Mouse (Mus musculus) B cell, adult (primary cell): ENCODE data around the gene Mrps18b. TPM values are rescaled to one million over a fixed set of nuclear protein-coding genes. Genes with fewer than 3 reads are reported as not detected.

ENCODE experiments used
- total RNA-seq: library from RNA; stranded (reverse); gene quantifications from 4 replicates; pipeline ENCODE4 v1.2.4, GENCODE M21; 2023; ENCODE audit not compliant: inconsistent age

Gene Mrps18b
- total RNA-seq = 69.7 to 78.6 TPM (median 73.2 TPM) in 4 replicates

DNA sequence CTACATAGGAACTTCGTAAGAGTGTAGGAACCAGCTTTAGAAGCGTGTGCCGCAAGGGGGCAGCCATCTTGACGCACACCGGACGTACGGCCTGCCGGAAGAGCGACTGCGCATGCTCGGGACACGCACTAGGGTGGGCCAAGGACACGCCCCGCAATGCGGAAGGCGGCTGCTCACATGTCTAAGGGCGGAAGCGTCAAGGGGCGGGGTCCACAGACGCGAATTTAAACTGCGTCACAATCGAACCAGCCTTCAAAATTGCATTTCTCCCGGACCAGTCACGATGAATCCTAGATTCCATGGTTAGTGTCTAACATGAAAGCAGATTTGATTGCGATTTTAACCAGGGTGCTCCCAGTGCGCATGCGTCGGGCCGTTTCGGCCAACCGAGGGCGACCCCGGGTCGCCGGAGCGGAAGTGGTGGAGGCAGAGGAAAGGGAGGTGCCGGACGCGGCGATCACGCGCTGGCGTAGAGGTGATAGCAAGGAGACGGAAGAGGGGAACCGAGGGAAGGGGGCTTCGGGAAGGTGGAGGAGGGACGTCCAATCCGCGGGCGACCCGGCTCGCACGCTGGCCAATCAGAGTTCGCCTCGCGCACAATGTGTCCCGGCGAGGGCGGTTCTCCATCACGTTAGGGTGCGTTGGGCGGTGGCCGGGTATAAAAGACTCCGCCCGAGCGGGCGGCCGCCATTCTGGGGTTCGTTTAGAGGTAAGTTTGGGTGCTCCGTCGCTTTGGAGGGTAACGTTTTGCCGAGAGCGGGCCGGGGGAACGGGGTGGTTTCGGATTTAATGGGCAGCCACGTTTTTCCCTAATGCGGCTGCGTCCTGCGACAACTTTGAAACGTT is at the start of gene Mrps18b, which contains the start of gene Ppp1r10:
TSS of gene Mrps18b (minus strand) at position 93 of the 846 bp plus-strand sequence.
TSS of gene Ppp1r10 (plus strand) at position 138 of the 846 bp plus-strand sequence.

DNA sequence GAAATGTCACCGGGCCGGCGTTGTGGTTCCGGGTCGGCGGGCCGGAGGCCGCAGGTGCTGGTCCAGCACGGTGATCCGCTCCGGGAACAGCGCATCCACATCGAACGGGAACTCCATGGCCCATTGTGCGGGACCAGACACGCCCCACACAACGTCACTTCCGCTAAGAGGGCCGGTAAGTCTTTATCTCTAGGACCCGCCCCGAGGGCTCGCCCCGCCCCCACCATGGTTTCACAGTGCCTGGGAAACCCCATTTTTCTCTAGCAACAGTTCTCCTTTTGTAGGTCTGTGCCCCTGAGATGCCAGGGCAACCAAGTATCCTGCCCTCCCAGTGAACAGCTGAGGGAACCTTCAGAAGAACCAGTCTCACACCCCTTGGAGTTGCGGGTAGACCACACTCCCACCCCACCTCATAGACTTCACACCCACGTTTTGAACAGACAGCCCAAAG is 6.2 kb downstream of the Mrps18b start, which contains the start of gene Atat1:
TSS of gene Atat1 (minus strand) at position 157 of the 451 bp plus-strand sequence.

DNA sequence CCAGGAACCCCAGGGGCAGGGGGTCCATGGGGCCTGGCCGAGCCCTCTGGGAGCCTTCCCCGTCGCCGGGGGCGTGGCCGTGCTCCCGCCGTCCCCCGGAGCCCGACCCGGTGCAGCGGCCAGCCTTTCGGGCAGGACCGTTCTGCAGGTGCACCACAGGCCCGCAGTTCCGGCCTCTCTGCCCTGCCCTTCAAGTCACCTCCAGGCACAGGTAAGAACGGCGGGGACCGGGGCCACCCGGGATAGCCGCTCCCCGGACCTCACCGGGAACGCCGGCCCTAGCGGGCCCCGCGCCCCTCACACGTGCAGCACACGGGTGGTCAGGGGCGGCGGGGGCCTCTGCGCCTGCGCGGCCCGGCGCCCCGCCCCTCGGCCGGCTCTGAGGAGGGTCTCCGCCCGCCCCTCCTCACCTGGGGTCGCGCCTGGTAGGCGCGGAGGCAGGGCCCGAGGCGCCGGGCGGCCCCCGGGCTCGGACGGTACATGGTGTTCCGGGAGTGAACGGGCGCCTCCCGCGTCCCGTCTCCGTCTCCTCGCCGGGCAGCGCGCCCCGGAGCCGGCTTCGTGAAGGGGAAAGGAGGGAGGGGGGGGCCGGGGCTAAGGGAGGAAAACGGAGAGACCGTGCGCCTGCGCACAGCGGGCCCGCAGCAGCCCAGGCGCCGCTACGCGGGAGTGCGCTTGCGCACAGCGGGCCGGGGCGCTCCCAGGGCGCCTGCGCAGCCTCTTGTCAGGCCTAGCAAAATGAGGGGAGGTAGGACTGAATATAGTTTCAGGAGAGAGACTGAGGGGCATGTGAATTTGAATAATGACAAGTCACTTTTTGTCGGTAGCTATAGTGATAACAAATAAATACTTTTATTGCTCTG is 19.2 kb downstream of the Mrps18b start, which contains the start of gene 2310061I04Rik:
TSS of gene 2310061I04Rik (minus strand) at position 651 of the 863 bp plus-strand sequence.

DNA sequence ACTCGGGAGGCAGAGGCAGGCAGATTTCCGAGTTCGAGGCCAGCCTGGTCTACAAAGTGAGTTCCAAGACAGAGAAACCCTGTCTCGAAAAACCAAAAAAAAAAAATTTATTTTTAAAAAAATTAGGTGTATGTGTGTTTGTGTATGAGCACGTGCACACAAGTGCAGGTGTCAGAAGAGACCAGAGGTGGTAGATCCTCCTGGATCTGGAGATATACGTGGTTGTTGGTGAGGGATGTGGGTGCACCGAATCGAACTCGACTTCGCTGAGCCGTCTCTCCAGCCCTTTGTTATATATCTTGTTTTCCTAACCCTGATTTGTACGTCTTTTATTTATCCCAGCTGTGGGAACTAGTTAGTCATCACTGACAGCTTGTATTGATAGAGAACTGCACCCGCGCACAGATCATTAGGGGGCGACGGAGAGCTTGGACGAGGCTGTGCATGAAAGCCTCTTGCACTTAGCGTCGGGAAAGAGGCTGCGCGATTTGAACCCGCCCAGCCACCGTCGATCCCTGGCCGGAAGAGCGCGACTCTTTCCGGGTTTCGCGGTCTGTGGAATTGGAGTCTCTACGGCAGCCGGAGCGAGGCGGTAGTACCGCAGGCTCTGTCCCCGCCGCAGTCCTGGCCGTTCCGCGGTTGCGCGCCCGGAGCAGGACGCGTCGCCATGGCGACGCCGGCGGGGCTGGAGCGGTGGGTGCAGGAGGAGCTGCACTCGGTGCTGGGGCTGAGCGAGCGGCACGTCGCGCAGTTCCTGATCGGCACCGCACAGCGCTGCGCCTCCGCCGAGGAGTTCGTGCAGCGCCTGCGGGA is 36.7 kb downstream of the Mrps18b start, which contains the start of gene Dhx16:
TSS of gene Dhx16 (plus strand) at position 575 of the 813 bp plus-strand sequence.

DNA sequence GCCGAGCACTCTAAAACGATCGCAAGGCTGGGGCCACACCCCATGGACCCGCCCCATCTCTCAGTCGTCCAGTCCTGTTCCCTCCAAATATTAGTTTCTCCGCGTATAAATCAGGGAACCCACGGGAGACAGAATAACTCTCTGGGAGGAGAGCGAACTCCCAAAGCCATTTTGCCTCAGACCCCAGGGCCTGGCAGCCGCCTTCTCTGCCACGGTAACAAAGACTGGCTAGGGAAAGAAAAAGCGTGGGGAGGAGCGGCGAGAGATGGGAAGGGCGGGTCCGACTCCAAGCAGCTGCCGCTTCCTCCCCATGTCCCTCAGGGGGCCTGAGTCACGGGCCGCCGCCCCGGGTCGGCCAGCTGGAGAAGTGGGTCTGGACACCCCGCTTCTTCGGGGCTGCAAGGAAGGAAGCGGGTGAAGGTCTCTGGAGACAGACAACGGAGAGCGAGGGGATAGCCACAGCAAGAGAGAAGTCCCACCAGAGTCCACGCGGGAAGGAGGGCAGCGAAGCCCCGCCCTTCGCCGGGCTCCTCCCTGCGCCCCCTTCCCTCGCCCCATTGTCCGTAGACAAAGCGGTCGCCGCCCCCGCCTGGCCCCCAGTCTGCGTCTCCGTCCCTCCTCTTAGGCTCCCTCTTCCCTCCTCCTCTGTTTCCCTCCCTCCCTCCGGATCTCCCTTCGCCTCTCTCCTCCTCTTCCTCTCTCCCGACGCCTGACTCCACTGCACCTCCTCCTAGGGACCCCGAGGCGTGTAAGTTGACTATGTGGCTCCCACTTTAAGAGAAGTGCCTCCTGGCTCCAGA is 50.5 kb downstream of the Mrps18b start, which contains the start of gene Ppp1r18:
TSS of gene Ppp1r18 (plus strand) at position 113 of the 800 bp plus-strand sequence.

DNA sequence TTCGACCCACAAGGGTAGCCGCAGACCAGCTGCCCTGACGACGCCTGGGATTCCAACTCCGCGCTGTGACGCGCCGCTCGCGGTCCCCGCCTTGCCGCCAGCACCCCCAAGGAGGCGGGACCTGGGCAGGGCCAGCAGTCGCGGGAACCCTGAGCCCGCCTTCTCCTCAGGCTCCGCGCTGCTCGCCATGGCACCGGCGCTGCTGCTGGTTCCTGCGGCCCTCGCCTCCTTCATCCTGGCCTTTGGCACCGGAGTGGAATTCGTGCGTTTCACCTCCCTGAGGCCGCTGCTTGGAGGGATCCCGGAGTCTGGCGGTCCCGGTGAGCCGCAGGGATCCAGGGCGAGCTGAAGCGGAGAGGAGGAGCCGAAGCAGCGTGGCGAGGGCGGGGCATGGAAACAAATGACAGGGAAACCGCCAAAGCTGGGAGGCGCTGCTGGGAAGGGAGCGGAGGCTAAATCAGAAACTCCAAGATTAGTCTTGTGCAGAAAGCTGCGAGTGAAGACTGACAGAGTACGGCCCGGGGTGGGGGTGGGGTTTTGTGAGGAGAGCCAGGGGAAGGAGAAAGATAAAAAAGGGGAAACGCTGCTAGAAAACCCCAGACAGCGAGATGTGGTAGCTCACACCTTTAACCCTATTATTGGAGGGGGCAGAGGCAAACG is 54.9 kb downstream of the Mrps18b start, which contains the start of gene Nrm:
TSS of gene Nrm (plus strand) at position 121 of the 660 bp plus-strand sequence.

Other genes with a start within 250 kb of the Mrps18b start
- gene Vars2, start 248.8 kb downstream of the Mrps18b start, total RNA-seq = 43.2 to 67.6 TPM (median 49.8 TPM) in 4 replicates
- gene Gtf2h4, start 242.7 kb downstream of the Mrps18b start, total RNA-seq = 17.9 to 21.2 TPM (median 19.8 TPM) in 4 replicates
- not detected in 4 replicates for gene Ddr1, start 211.8 kb downstream of the Mrps18b start, total RNA-seq
- 0.63 to 0.99 TPM (median 0.78 TPM) in 3 of 4 replicates, not detected in the other for gene Ier3, start 94.7 kb downstream of the Mrps18b start, total RNA-seq
- gene Flot1, start 93.2 kb downstream of the Mrps18b start, total RNA-seq = 16.0 to 20.9 TPM (median 18.6 TPM) in 4 replicates
- gene Tubb5, start 78.1 kb downstream of the Mrps18b start, total RNA-seq = 262 to 275 TPM (median 274 TPM) in 4 replicates
- 71.4 to 86.6 TPM (median 79.7 TPM) in 4 replicates for gene Mdc1, start 74.9 kb downstream of the Mrps18b start, total RNA-seq
- gene Nrm, start 55.1 kb downstream of the Mrps18b start, total RNA-seq = 80.2 to 95.7 TPM (median 86.5 TPM) in 4 replicates
- gene Ppp1r18, start 50.8 kb downstream of the Mrps18b start, total RNA-seq = 209 to 233 TPM (median 217 TPM) in 4 replicates
- gene Dhx16, start 36.6 kb downstream of the Mrps18b start, total RNA-seq = 103 to 128 TPM (median 115 TPM) in 4 replicates
- gene 2310061I04Rik, start 19.0 kb downstream of the Mrps18b start, total RNA-seq = 16.2 to 22.4 TPM (median 19.8 TPM) in 4 replicates
- 14.7 to 21.4 TPM (median 18.2 TPM) in 4 replicates for gene Atat1, start 6.3 kb downstream of the Mrps18b start, total RNA-seq
- 159 to 172 TPM (median 168 TPM) in 4 replicates for gene Ppp1r10, start within 50 bp of the Mrps18b start, total RNA-seq
- gene Abcf1, start 53.4 kb upstream of the Mrps18b start, total RNA-seq = 114 to 128 TPM (median 125 TPM) in 4 replicates
- 72.2 to 88.6 TPM (median 80.9 TPM) in 4 replicates for gene Gnl1, start 63.5 kb upstream of the Mrps18b start, total RNA-seq
- 83.4 to 98.8 TPM (median 91.2 TPM) in 4 replicates for gene Prr3, start 63.8 kb upstream of the Mrps18b start, total RNA-seq
- 41.2 to 56.0 TPM (median 48.9 TPM) in 4 replicates for gene H2-T24, start 104.2 kb upstream of the Mrps18b start, total RNA-seq
- 313 to 352 TPM (median 345 TPM) in 4 replicates for gene H2-T23, start 116.5 kb upstream of the Mrps18b start, total RNA-seq
- gene H2-T22, start 126.4 kb upstream of the Mrps18b start, total RNA-seq = 87.9 to 100 TPM (median 90.8 TPM) in 4 replicates
- 0.35 to 1.7 TPM (median 0.96 TPM) in 3 of 4 replicates, not detected in the other for gene Gm6034, start 126.6 kb upstream of the Mrps18b start, total RNA-seq
- 58.1 to 68.2 TPM (median 65.7 TPM) in 4 replicates for gene Gm11127, start 142.0 kb upstream of the Mrps18b start, total RNA-seq
- 0.70 to 2.7 TPM (median 2.0 TPM) in 4 replicates for gene Gm19684, start 205.3 kb upstream of the Mrps18b start, total RNA-seq
- 15.0 to 19.5 TPM (median 18.6 TPM) in 4 replicates for gene Gm7030, start 213.0 kb upstream of the Mrps18b start, total RNA-seq